Mouse (Mus musculus) forebrain, embryonic 14.5 days (tissue): ENCODE measurements around the gene Serinc1. TPM values are rescaled to one million over a fixed set of nuclear protein-coding genes. Genes with fewer than 3 reads are reported as not detected.

Source experiments
- polyA plus RNA-seq: library from polyadenylated mRNA; unstranded; fragments of >200 nt; fragmentation: Nextera tagmentation; extraction: Ambion mirVana; gene quantifications from 2 replicates; pipeline ENCODE4 v1.2.1, GENCODE M21; 2014

The Serinc1 gene
- polyA plus RNA-seq, 1 experiment from 2014 or later: 367 TPM

Other genes with a start within 250 kb of the Serinc1 start
- 56.0 and 63.5 TPM in 2 replicates for gene Hsf2, start 46.1 kb downstream of the Serinc1 start, polyA plus RNA-seq
- gene Pkib, start 99.5 kb upstream of the Serinc1 start, polyA plus RNA-seq: 0.60 and 2.3 TPM in 2 replicates